Mouse (Mus musculus) adrenal gland, postnatal 4 days (tissue): ENCODE measurements at regions not wholly inside any gene's neighbourhood (a gene's known extent, or its start where the extent isn't known, plus 50 kb on each side); places are given as distances from the start of the nearest gene placed in this dataset.

Experiments used
- DNase-seq, 2 experiments: peaks; one replicate each; pipeline ENCODE4 v3.0.0; 2021 to 2022; ENCODE audit warnings: low spot score in 2 of 2, mixed read lengths in 2 of 2

- no peak for DNase-seq
Measured at GRCm38 (mm10) chr12:13834723-13835122, 317.1 kb downstream of the Fam84a start.

- DNase-seq = no peak
Measured at GRCm38 (mm10) chr12:13825899-13826298, 326.0 kb downstream of the Fam84a start.

GRCm38 (mm10) chr12:13815500-13815899 is 336.4 kb downstream of the Fam84a start:
- no peak for DNase-seq

- no peak for DNase-seq
Measured at GRCm38 (mm10) chr12:13810155-13810515, 341.7 kb downstream of the Fam84a start.

- no peak for DNase-seq
Measured at GRCm38 (mm10) chr12:13809291-13810154, 342.3 kb downstream of the Fam84a start.

- DNase-seq = no peak
Measured at GRCm38 (mm10) chr12:13779752-13780151, 372.1 kb downstream of the Fam84a start.

- DNase-seq = no peak
Measured at GRCm38 (mm10) chr12:13776687-13777086, 375.2 kb downstream of the Fam84a start.

- DNase-seq = no peak
Measured at GRCm38 (mm10) chr12:13769696-13770095, 382.2 kb downstream of the Fam84a start.

GRCm38 (mm10) chr12:13769156-13769555 is 382.7 kb downstream of the Fam84a start:
- DNase-seq = no peak

- no peak for DNase-seq
Measured at GRCm38 (mm10) chr12:13766486-13766885, 385.4 kb downstream of the Fam84a start.

- DNase-seq = no peak
Measured at GRCm38 (mm10) chr12:13753878-13754277, 398.0 kb downstream of the Fam84a start.

GRCm38 (mm10) chr12:13744323-13744931 is 407.4 kb downstream of the Fam84a start:
- no peak for DNase-seq

- DNase-seq = no peak
Measured at GRCm38 (mm10) chr12:13729901-13730637, 421.8 kb downstream of the Fam84a start.

GRCm38 (mm10) chr12:13728986-13729385 is 422.9 kb downstream of the Fam84a start:
- no peak for DNase-seq

- DNase-seq = no peak
Measured at GRCm38 (mm10) chr12:13724511-13724910, 427.3 kb downstream of the Fam84a start.

GRCm38 (mm10) chr12:13709806-13710205 is 440.9 kb downstream of the Nbas start:
- no peak for DNase-seq

- DNase-seq = no peak
Measured at GRCm38 (mm10) chr12:13707747-13708146, 438.8 kb downstream of the Nbas start.

GRCm38 (mm10) chr12:13706510-13706909 is 437.6 kb downstream of the Nbas start:
- DNase-seq = no peak

GRCm38 (mm10) chr12:13703604-13704003 is 434.7 kb downstream of the Nbas start:
- no peak for DNase-seq

- no peak for DNase-seq
Measured at GRCm38 (mm10) chr12:13699858-13700257, 430.9 kb downstream of the Nbas start.

GRCm38 (mm10) chr12:13698834-13699233 is 429.9 kb downstream of the Nbas start:
- DNase-seq = no peak
